Mouse (Mus musculus) midbrain, embryonic 11.5 days (tissue): ENCODE measurements around the gene Cdc5l. TPM values are rescaled to one million over a fixed set of nuclear protein-coding genes. Genes with fewer than 3 reads are reported as not detected.

Experiments
- ATAC-seq: fragments of 200-750 bp; cut with Nextera tagmentation; 2 replicates; pipeline ENCODE4 v1.8.0; 2017; ENCODE audit warnings: moderate TSS enrichment, moderate library complexity; ENCODE audit not compliant: low FRiP score
- DNase-seq: peaks from one replicate; pipeline ENCODE4 v3.0.0; 2015; ENCODE audit warnings: low spot score; ENCODE audit errors: missing footprints
- H3K27ac ChIP-seq: fragments of 300-500 bp; sonication (generic); 2 replicates; pipeline ENCODE4 v1.5.1; 2014; ENCODE audit warnings: low read depth, low read length
- H3K27me3 ChIP-seq: fragments of 300-500 bp; sonication (generic); 2 replicates; pipeline ENCODE4 v1.6.1; 2014; ENCODE audit warnings: mild to moderate bottlenecking, low read length, moderate library complexity, mixed read lengths; ENCODE audit not compliant: control insufficient read depth, insufficient read depth
- H3K36me3 ChIP-seq: fragments of 300-500 bp; sonication (generic); 2 replicates; pipeline ENCODE4 v1.6.1; 2014; ENCODE audit warnings: mild to moderate bottlenecking, low read length, moderate library complexity, mixed read lengths; ENCODE audit not compliant: control insufficient read depth, insufficient read depth
- H3K4me1 ChIP-seq: fragments of 300-500 bp; sonication (generic); 2 replicates; pipeline ENCODE4 v1.6.1; 2014; ENCODE audit warnings: low read length; ENCODE audit not compliant: control insufficient read depth, insufficient read depth
- H3K4me2 ChIP-seq: fragments of 300-500 bp; sonication (generic); 2 replicates; pipeline ENCODE4 v1.6.1; 2014; ENCODE audit warnings: mild to moderate bottlenecking, moderate library complexity
- H3K4me3 ChIP-seq: fragments of 300-500 bp; sonication (generic); 2 replicates; pipeline ENCODE4 v1.5.1; 2014; ENCODE audit warnings: low read depth, low read length
- H3K9ac ChIP-seq: fragments of 300-500 bp; sonication (generic); 2 replicates; pipeline ENCODE4 v1.6.1; 2014; ENCODE audit warnings: low read length
- H3K9me3 ChIP-seq: fragments of 300-500 bp; sonication (generic); 2 replicates; pipeline ENCODE4 v1.6.1; 2016; ENCODE audit warnings: low read length; ENCODE audit not compliant: control insufficient read depth
- WGBS: fragments of 180-500 bp; shearing (Covaris S2); extraction: QIAGEN DNeasy Blood & Tissue Kit; methylation state at CpG from one replicate; pipeline ENCODE4 v1.1.7; 2014; 5-methylcytosine and 5-hydroxymethylcytosine counted together
- polyA plus RNA-seq: library from polyadenylated mRNA; unstranded; fragments of >200 nt; fragmentation: Nextera tagmentation; extraction: Ambion mirVana; gene quantifications from 2 replicates; pipeline ENCODE4 v1.2.1, GENCODE M21; 2014

Gene Cdc5l
- polyA plus RNA-seq, 1 experiment from 2014 or later = 87.9 TPM

GRCm38 (mm10) chr17:45370535-45370934, 63.0 kb downstream of the Cdc5l start:
- no peaks in the 10 kb centered on the region for H3K36me3 ChIP-seq
- DNase-seq (no peak), ATAC-seq (no peak)
- H3K27ac ChIP-seq = no peak overlapping the region
- peaks cover 3% of the 10 kb centered on the region; the same call in 1 of the 2 replicates for H3K4me1 ChIP-seq
- WGBS = 41% methylated on average over 5 of the region's 5 CpGs
- no peak overlapping the region for H3K4me3 ChIP-seq
- H3K9ac ChIP-seq = no peak overlapping the region
- H3K27me3 ChIP-seq = no peaks in the 10 kb centered on the region
- no peak overlapping the region for H3K4me2 ChIP-seq
- H3K9me3 ChIP-seq = no peaks in the 10 kb centered on the region

- no peak for DNase-seq
- H3K4me1 ChIP-seq = no peaks in the 10 kb centered on the region
- no peak overlapping the region for H3K27ac ChIP-seq
- H3K4me3 ChIP-seq = no peak overlapping the region
- H3K36me3 ChIP-seq = no peaks in the 10 kb centered on the region
- ATAC-seq = no peak
- no peak overlapping the region for H3K4me2 ChIP-seq
- WGBS = 84% methylated on average over 7 of the region's 7 CpGs
- H3K9me3 ChIP-seq = no peaks in the 10 kb centered on the region
- H3K27me3 ChIP-seq = no peaks in the 10 kb centered on the region
- H3K9ac ChIP-seq = no peak overlapping the region
Measured at GRCm38 (mm10) chr17:45364871-45365270, 68.7 kb downstream of the Cdc5l start.

GRCm38 (mm10) chr17:45360950-45361349, 72.6 kb downstream of the Cdc5l start:
- Histone ChIP-seq H3K4me3 (no peak overlapping the region), H3K36me3 (no peaks in the 10 kb centered on the region), H3K4me2 (no peak overlapping the region), H3K27ac (no peak overlapping the region), H3K4me1 (peaks cover 6% of the 10 kb centered on the region; the same call in 1 of the 2 replicates), H3K9me3 (no peaks in the 10 kb centered on the region), H3K27me3 (no peaks in the 10 kb centered on the region), H3K9ac (no peak overlapping the region)
- no peak for ATAC-seq
- DNase-seq = no peak
- 94% methylated on average over 3 of the region's 3 CpGs for WGBS

- Histone ChIP-seq H3K27me3 (no peaks in the 10 kb centered on the region), H3K9ac (no peak overlapping the region), H3K9me3 (no peaks in the 10 kb centered on the region), H3K27ac (no peak overlapping the region), H3K4me1 (peaks cover 6% of the 10 kb centered on the region; the same call in 1 of the 2 replicates), H3K4me2 (no peak overlapping the region), H3K36me3 (no peaks in the 10 kb centered on the region), H3K4me3 (no peak overlapping the region)
- no peak for DNase-seq
- no peak for ATAC-seq
- 89% methylated on average over 5 of the region's 5 CpGs for WGBS
Measured at GRCm38 (mm10) chr17:45359443-45359842, 74.1 kb downstream of the Cdc5l start.

- no peak overlapping the region for H3K4me2 ChIP-seq
- peaks cover 6% of the 10 kb centered on the region; the same call in 1 of the 2 replicates for H3K4me1 ChIP-seq
- no peaks in the 10 kb centered on the region for H3K27me3 ChIP-seq
- no peak overlapping the region for H3K27ac ChIP-seq
- no peaks in the 10 kb centered on the region for H3K9me3 ChIP-seq
- no peak overlapping the region for H3K4me3 ChIP-seq
- ATAC-seq (no peak), DNase-seq (no peak)
- WGBS = 79% methylated on average over 9 of the region's 9 CpGs
- no peak overlapping the region for H3K9ac ChIP-seq
- H3K36me3 ChIP-seq = no peaks in the 10 kb centered on the region
Measured at GRCm38 (mm10) chr17:45356431-45356830, 77.1 kb downstream of the Cdc5l start.

GRCm38 (mm10) chr17:45347951-45348350, 85.6 kb downstream of the Cdc5l start:
- ATAC-seq = no peak
- Histone ChIP-seq H3K9me3 (no peaks in the 10 kb centered on the region), H3K4me2 (no peak overlapping the region), H3K9ac (no peak overlapping the region), H3K27ac (no peak overlapping the region), H3K27me3 (no peaks in the 10 kb centered on the region), H3K4me1 (no peaks in the 10 kb centered on the region), H3K36me3 (no peaks in the 10 kb centered on the region), H3K4me3 (no peak overlapping the region)
- no peak for DNase-seq
- 93% methylated on average over 4 of the region's 4 CpGs for WGBS

Other genes starting within 250 kb of the Cdc5l start
- 0.40 and 0.46 TPM in 2 replicates for gene Spats1, start 41.7 kb upstream of the Cdc5l start, polyA plus RNA-seq
- gene Aars2, start 73.1 kb upstream of the Cdc5l start, polyA plus RNA-seq = 13.5 and 18.1 TPM in 2 replicates
- gene Tcte1, start 89.7 kb upstream of the Cdc5l start, polyA plus RNA-seq = 1.7 and 2.0 TPM in 2 replicates
- 5.1 and 6.2 TPM in 2 replicates for gene Tmem151b, start 115.9 kb upstream of the Cdc5l start, polyA plus RNA-seq
- gene Nfkbie, start 122.0 kb upstream of the Cdc5l start, polyA plus RNA-seq = 7.8 and 9.0 TPM in 2 replicates
- 97.2 and 102 TPM in 2 replicates for gene Slc35b2, start 130.1 kb upstream of the Cdc5l start, polyA plus RNA-seq
- gene Hsp90ab1, start 139.5 kb upstream of the Cdc5l start, polyA plus RNA-seq = 1,614 and 1,690 TPM in 2 replicates
- gene Slc29a1, start 165.9 kb upstream of the Cdc5l start, polyA plus RNA-seq = 45.1 and 46.8 TPM in 2 replicates
- gene Mymx, start 168.4 kb upstream of the Cdc5l start, polyA plus RNA-seq = 0.21 TPM in 1 of 2 replicates, not detected in the other
- gene Capn11, start 225.6 kb upstream of the Cdc5l start, polyA plus RNA-seq = 0.52 and 0.84 TPM in 2 replicates